In genomic region chr8:99190643-99191042, GRCm38 (mm10) we compare ENCODE assay signal across 16 mouse cellular contexts.
"Had no signal": no experiment of that assay in that cellular context is flagged by ENCODE, and none has a peak within 500 bp of the region (broad histone marks: within the 10 kb centered on the region; RNA-seq: fewer than 3 reads in every experiment).

No protein-coding gene starts in this region.

- DNase-seq: retina, postnatal 1 day; right cerebral cortex, adult 18-20 months; right cerebral cortex, postnatal 14 days; right cerebral cortex, postnatal 25 days; right cerebral cortex, postnatal 4 days; spleen, adult 18-20 months; thymus, adult 18-20 months; thymus, adult 2 months; thymus, postnatal 14 days; thymus, postnatal 25 days; thymus, postnatal 36 days; thymus, postnatal 4 days had no signal

- H3K4me1 ChIP-seq: neural tube, embryonic 13.5 days; neural tube, embryonic 15.5 days; stomach, embryonic 15.5 days had no signal

- H3K27ac ChIP-seq: neural tube, embryonic 13.5 days; neural tube, embryonic 15.5 days; stomach, embryonic 15.5 days; stomach, postnatal 0 days had no signal

- H3K4me3 ChIP-seq: neural tube, embryonic 13.5 days; neural tube, embryonic 15.5 days; stomach, embryonic 15.5 days had no signal

- H3K9ac ChIP-seq: neural tube, embryonic 13.5 days; neural tube, embryonic 15.5 days; stomach, embryonic 15.5 days had no signal

- H3K27me3 ChIP-seq: neural tube, embryonic 13.5 days; neural tube, embryonic 15.5 days; stomach, embryonic 15.5 days had no signal

- H3K36me3 ChIP-seq: neural tube, embryonic 13.5 days; neural tube, embryonic 15.5 days; stomach, embryonic 15.5 days had no signal

- H3K9me3 ChIP-seq: neural tube, embryonic 13.5 days; neural tube, embryonic 15.5 days; stomach, embryonic 15.5 days had no signal
